Mouse (Mus musculus) stomach, embryonic 15.5 days (tissue): ENCODE measurements around the gene Slxl1. TPM values are rescaled to one million over a fixed set of nuclear protein-coding genes. Genes with fewer than 3 reads are reported as not detected.
"Not testable (repeated sequence)": the region's sequence is repeated elsewhere in the genome, so short reads cannot be mapped to it uniquely, and the experiment has no call there.

Experiments
- ATAC-seq: fragments of 200-750 bp; cut with Nextera tagmentation; 2 replicates; pipeline ENCODE4 v1.8.0; 2017; ENCODE audit warnings: low read depth, moderate number of reproducible peaks, moderate TSS enrichment; ENCODE audit not compliant: insufficient read depth, low FRiP score
- H3K27ac ChIP-seq: fragments of 300-500 bp; sonication (generic); 2 replicates; pipeline ENCODE4 v1.5.1; 2015; ENCODE audit warnings: mild to moderate bottlenecking, inconsistent platforms
- H3K27me3 ChIP-seq: fragments of 300-500 bp; sonication (generic); replicated peaks from 2 replicates; pipeline ENCODE4 v1.6.1; 2015; ENCODE audit warnings: inconsistent platforms
- H3K36me3 ChIP-seq: fragments of 300-500 bp; sonication (generic); 2 replicates; pipeline ENCODE4 v1.6.1; 2015; ENCODE audit warnings: inconsistent platforms
- H3K4me1 ChIP-seq: fragments of 300-500 bp; sonication (generic); 2 replicates; pipeline ENCODE4 v1.6.1; 2015; ENCODE audit warnings: inconsistent platforms
- H3K4me2 ChIP-seq: fragments of 300-500 bp; sonication (generic); 2 replicates; pipeline ENCODE4 v1.6.1; 2015; ENCODE audit warnings: mild to moderate bottlenecking, inconsistent platforms
- H3K4me3 ChIP-seq: fragments of 300-500 bp; sonication (generic); replicated peaks from 2 replicates; pipeline ENCODE4 v1.5.1; 2015; ENCODE audit warnings: inconsistent platforms
- H3K9ac ChIP-seq: fragments of 300-500 bp; sonication (generic); 2 replicates; pipeline ENCODE4 v1.6.1; 2015; ENCODE audit warnings: inconsistent platforms
- H3K9me3 ChIP-seq: fragments of 300-500 bp; sonication (generic); 2 replicates; pipeline ENCODE4 v1.6.1; 2016; ENCODE audit warnings: inconsistent platforms
- WGBS: fragments of 180-500 bp; shearing (Covaris S2); methylation state at CpG from one replicate; pipeline ENCODE4 v1.1.7; 2015; 5-methylcytosine and 5-hydroxymethylcytosine counted together
- polyA plus RNA-seq: library from polyadenylated mRNA; unstranded; fragments of >200 nt; fragmentation: Nextera tagmentation; extraction: Ambion mirVana; gene quantifications from 2 replicates; pipeline ENCODE4 v1.2.1, GENCODE M21; 2015

The Slxl1 gene
- polyA plus RNA-seq: not detected in 2 replicates

DNA sequence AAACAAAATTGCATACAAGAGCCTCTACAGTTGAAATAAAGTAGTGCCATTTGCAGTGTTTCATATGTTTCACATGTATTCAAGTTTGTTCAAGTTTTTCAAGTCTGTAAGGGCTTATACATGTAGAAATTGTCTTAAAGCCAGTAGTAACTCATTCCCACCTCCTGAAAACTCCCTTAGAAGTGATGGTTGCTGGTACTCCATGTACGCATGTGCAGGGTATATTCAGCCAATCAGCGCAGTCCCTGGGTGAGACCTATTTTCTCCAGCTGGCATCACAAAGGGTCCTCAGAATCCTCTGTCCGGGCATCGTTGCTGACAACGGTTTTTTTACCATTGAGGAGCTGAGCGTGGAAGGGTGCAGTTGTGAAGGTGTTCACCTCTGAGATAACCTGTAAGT is at the start of gene Slxl1:
Slxl1 (plus strand) TSS at position 301 of the 400 bp plus-strand sequence.
- H3K4me1 ChIP-seq, H3K36me3 ChIP-seq, ATAC-seq, H3K4me3 ChIP-seq, H3K4me2 ChIP-seq, H3K9ac ChIP-seq, H3K27ac ChIP-seq, H3K9me3 ChIP-seq, H3K27me3 ChIP-seq: not testable (repeated sequence)
- no CpG with 5 or more reads among the region's 6 CpGs for WGBS
